Mouse (Mus musculus): ENCODE data around the gene Fam174a.

- TF ChIP-seq POLR2A (IDR thresholded peaks at IDR 0.05; ENCODE audit: control insufficient read depth, low read depth, low read length) (no peak), CTCF (IDR thresholded peaks at IDR 0.05; ENCODE audit: control insufficient read depth, insufficient read depth, insufficient replicate concordance, low read depth, low read length) (no peak)
Observed at GRCm38 (mm10) chr1:95381028-95381427, 67.6 kb downstream of the Fam174a start.

Measured in testis, adult 2 months (tissue).